ENCODE assay signal across 14 mouse cellular contexts in the genomic region with DNA sequence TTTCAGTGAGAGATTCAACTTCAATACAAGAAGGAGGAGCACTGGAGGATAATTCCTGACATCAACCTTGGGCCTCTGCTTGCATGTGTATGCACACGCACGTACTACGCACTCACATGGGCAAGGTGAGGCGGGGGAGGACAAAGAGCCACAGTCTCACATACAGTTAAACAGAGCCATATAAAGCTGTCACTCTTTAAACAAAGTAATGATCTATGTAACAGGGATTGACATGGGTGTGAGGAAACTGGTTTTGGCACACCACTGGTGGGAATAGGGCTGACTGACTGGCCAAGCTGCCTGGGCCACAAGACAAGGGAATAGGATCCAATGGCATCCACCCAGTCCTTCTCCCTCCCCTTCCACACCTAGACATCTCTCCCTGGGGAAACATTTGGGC. TPM values are rescaled to one million over a fixed set of nuclear protein-coding genes. Genes with fewer than 3 reads are reported as not detected.
DNase-seq lines count a peak whose midpoint lies in the region; ATAC-seq and TF ChIP-seq lines count a peak whose summit lies in the region.
"Had no signal": no experiment of that assay in that cellular context is flagged by ENCODE, and none has a peak within 500 bp of the region (broad histone marks: within the 10 kb centered on the region; RNA-seq: fewer than 3 reads in every experiment).

No protein-coding gene starts in this region.

- H3K4me1 ChIP-seq in liver, postnatal 0 days (ENCODE audit: insufficient read depth) = peaks cover 35% of the 10 kb centered on the region
- H3K4me1 ChIP-seq in liver, embryonic 11.5 days (replicated peaks; ENCODE audit: control insufficient read depth, insufficient read depth, low read length) = 0 out of 2 replicates have a peak, but pooled peaks cover 6% of the 10 kb centered on the region
- peaks cover 40% of the 10 kb centered on the region for H3K4me1 ChIP-seq in embryonic facial prominence, embryonic 12.5 days
- H3K4me1 ChIP-seq in stomach, embryonic 15.5 days = peaks cover 37% of the 10 kb centered on the region

- 75% methylated on average over 4 of the region's 4 CpGs for WGBS in liver, postnatal 0 days (ENCODE audit: insufficient replicate concordance)
- whole genome bisulfite sequencing in liver, embryonic 11.5 days = 85% methylated on average over 4 of the region's 4 CpGs
- 83% methylated on average over 4 of the region's 4 CpGs for WGBS in embryonic facial prominence, embryonic 12.5 days
- 82% methylated on average over 4 of the region's 4 CpGs for WGBS in stomach, embryonic 15.5 days

- 0 out of 2 replicates have a peak, but pooled peaks have one; percentile 8 for ATAC-seq in liver, postnatal 0 days
- ATAC-seq in liver, embryonic 11.5 days (replicated peaks; ENCODE audit: low FRiP score) = no peak
- no peak for ATAC-seq in embryonic facial prominence, embryonic 12.5 days (ENCODE audit: insufficient number of reproducible peaks, insufficient read depth, low FRiP score, low TSS enrichment)
- no peak for ATAC-seq in stomach, embryonic 15.5 days (ENCODE audit: insufficient read depth, low FRiP score, low read depth)

- no peaks in the 10 kb centered on the region for H3K36me3 ChIP-seq in liver, postnatal 0 days (replicated peaks; ENCODE audit: insufficient read depth, low read length)
- no peaks in the 10 kb centered on the region for H3K36me3 ChIP-seq in liver, embryonic 11.5 days (ENCODE audit: control insufficient read depth, insufficient read depth, low read length)
- no peaks in the 10 kb centered on the region for H3K36me3 ChIP-seq in embryonic facial prominence, embryonic 12.5 days
- H3K36me3 ChIP-seq in stomach, embryonic 15.5 days = no peaks in the 10 kb centered on the region

- no peak overlapping the region for H3K27ac ChIP-seq in liver, postnatal 0 days (ENCODE audit: low read depth)
- no peak overlapping the region for H3K27ac ChIP-seq in liver, embryonic 11.5 days (ENCODE audit: low read depth, low read length)
- peak overlapping the region; percentile 2; the same call in 1 of the 2 replicates for H3K27ac ChIP-seq in embryonic facial prominence, embryonic 12.5 days
- H3K27ac ChIP-seq in stomach, embryonic 15.5 days = peak overlapping the region; percentile 71
- H3K27ac ChIP-seq: kidney, postnatal 0 days; liver, embryonic 14.5 days had no signal

- DNase-seq in liver, postnatal 0 days = no peak
- no peak for DNase-seq in liver, embryonic 11.5 days (ENCODE audit: low spot score)
- DNase-seq in fibroblast of lung, adult 2 months (ENCODE audit: low read depth) = peak; percentile 44
- DNase-seq in right cerebral cortex, postnatal 10 days (ENCODE audit: low spot score in 2 of 2) = no peak
- DNase-seq in frontal cortex, postnatal 10 days (ENCODE audit: low spot score in 2 of 2) = no peak
- DNase-seq: cerebellum, adult 8-10 months; gastrocnemius, postnatal 36 days; layer of hippocampus, adult 9-11 months; right cerebral cortex, adult 18-20 months; thymus, adult 18-20 months had no signal

- TF ChIP-seq CTCF in liver, postnatal 0 days (IDR thresholded peaks at IDR 0.05; ENCODE audit: low read depth) = no peak

- no peak for TF ChIP-seq EP300 in liver, postnatal 0 days (IDR thresholded peaks at IDR 0.05; ENCODE audit: low read depth)

- no peaks in the 10 kb centered on the region for H3K9me3 ChIP-seq in liver, postnatal 0 days (ENCODE audit: low read length)
- H3K9me3 ChIP-seq in liver, embryonic 11.5 days (ENCODE audit: control insufficient read depth, low read length) = no peaks in the 10 kb centered on the region
- H3K9me3 ChIP-seq in embryonic facial prominence, embryonic 12.5 days = no peaks in the 10 kb centered on the region
- H3K9me3 ChIP-seq in stomach, embryonic 15.5 days = no peaks in the 10 kb centered on the region

- H3K27me3 ChIP-seq in liver, postnatal 0 days (ENCODE audit: insufficient read depth, low read length) = no peaks in the 10 kb centered on the region
- H3K27me3 ChIP-seq in liver, embryonic 11.5 days (replicated peaks; ENCODE audit: control insufficient read depth, insufficient read depth, low read length) = no peaks in the 10 kb centered on the region
- H3K27me3 ChIP-seq in embryonic facial prominence, embryonic 12.5 days = no peaks in the 10 kb centered on the region
- H3K27me3 ChIP-seq in stomach, embryonic 15.5 days (replicated peaks) = no peaks in the 10 kb centered on the region

- H3K4me2 ChIP-seq in liver, postnatal 0 days (ENCODE audit: low read depth, low read length) = no peak overlapping the region
- H3K4me2 ChIP-seq in liver, embryonic 11.5 days = no peak overlapping the region
- no peak overlapping the region for H3K4me2 ChIP-seq in embryonic facial prominence, embryonic 12.5 days (replicated peaks)
- H3K4me2 ChIP-seq in stomach, embryonic 15.5 days = no peak overlapping the region

- no peak overlapping the region for H3K9ac ChIP-seq in liver, postnatal 0 days (replicated peaks)
- no peak overlapping the region for H3K9ac ChIP-seq in liver, embryonic 11.5 days (ENCODE audit: low read depth, low read length)
- H3K9ac ChIP-seq in embryonic facial prominence, embryonic 12.5 days = no peak overlapping the region
- H3K9ac ChIP-seq in stomach, embryonic 15.5 days = no peak overlapping the region
- H3K9ac ChIP-seq: liver, embryonic 14.5 days had no signal

- no peak overlapping the region for H3K4me3 ChIP-seq in liver, postnatal 0 days (ENCODE audit: low read depth, low read length)
- H3K4me3 ChIP-seq in liver, embryonic 11.5 days (ENCODE audit: low read depth, low read length) = no peak overlapping the region
- H3K4me3 ChIP-seq in embryonic facial prominence, embryonic 12.5 days = no peak overlapping the region
- H3K4me3 ChIP-seq in stomach, embryonic 15.5 days (replicated peaks) = no peak overlapping the region

RNA-seq across cellular contexts. Expression of a gene that starts 57.0 kb away (rescaled TPM):
- 3.8 and 4.6 TPM in 2 replicates for polyA plus RNA-seq in liver, postnatal 0 days (2015; fragmentation: Nextera tagmentation; extraction: Ambion mirVana)
- polyA plus RNA-seq in liver, embryonic 11.5 days (2014; fragmentation: Nextera tagmentation; extraction: Ambion mirVana) = 17.9 TPM in 2 replicates
- 55.2 and 55.7 TPM in 2 replicates for polyA plus RNA-seq in embryonic facial prominence, embryonic 12.5 days (2016; fragmentation: Nextera tagmentation; extraction: Ambion mirVana)
- polyA plus RNA-seq in stomach, embryonic 15.5 days (2015; fragmentation: Nextera tagmentation; extraction: Ambion mirVana) = 39.1 and 44.8 TPM in 2 replicates

Comparison
In these comparisons a context has a peak if more than half of its experiments do, and no peak if none do; other contexts are left out.
1. H3K27ac ChIP-seq: peak in embryonic facial prominence, embryonic 12.5 days (single experiment) and stomach, embryonic 15.5 days (single experiment); none in liver, postnatal 0 days (single experiment) and liver, embryonic 11.5 days (single experiment).